Mouse (Mus musculus): ENCODE measurements at regions not wholly inside any gene's neighbourhood (a gene's known extent, or its start where the extent isn't known, plus 50 kb on each side); places are given as distances from the start of the nearest gene placed in this dataset.

DNA sequence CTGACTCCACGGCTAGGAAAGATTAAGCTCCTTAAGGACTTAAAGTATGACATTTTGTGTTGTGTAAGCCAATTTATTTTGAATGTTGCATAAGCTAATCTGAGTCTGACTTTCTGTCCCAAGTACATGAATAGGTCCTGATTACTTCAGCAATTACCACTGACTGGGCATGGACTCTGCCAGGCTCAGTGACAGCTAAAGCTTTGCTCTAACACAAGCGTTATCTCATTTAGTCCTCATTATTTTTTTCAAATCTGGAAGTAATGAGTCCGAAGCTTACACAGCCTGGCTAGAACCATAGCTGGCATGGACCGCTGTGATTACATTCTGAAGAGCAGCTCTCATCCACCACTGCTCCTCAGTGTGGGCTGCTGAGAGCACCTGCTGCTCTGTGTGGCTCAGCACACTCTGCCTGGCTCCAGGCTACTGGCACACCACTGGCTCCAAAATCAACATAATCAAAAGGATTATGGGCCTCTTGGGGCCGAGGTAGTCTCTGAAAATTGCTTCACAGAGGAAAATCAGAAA, 753.0 kb upstream of the Jmjd1c start:
- DNase-seq (ENCODE audit: low read depth, low spot score): no peak

DNA sequence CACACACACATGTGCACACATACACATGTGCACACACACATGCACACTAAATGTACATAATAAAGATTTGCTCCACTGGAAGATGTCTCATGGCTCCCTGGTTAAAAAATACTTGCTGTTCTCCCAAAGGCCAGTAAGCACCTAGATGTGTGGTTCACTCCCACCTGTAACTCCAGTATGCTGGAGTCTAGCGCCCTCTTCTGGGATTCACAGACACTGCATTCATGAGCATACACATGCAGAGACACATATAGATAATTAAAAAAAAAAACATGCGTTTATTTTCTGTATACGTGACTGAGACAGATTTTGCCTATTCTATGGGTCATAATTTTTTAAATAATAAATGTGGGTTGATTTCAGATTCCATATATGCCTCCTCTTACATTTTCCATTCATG, 747.5 kb upstream of the Jmjd1c start:
- DNase-seq (ENCODE audit: low read depth, low spot score): no peak

DNA sequence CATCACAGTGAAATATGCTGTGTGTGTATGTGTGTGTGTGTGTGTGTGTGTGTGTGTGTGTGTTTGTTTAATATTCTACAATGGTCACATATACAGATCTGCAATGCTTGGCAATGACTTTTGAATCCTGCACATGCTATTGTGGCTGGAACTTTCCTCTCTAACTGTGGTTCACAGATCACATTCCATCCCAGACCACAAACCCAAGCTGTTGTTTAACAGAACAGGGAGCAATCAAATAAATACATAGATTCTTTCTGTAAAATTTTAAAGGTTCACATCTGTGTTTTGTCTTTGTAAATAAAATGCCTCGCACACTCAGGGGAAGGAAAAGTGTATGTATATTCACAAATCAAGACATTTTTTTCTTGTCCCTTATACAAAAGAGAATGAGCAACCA, 744.9 kb upstream of the Jmjd1c start:
- DNase-seq (ENCODE audit: low read depth, low spot score): no peak

DNA sequence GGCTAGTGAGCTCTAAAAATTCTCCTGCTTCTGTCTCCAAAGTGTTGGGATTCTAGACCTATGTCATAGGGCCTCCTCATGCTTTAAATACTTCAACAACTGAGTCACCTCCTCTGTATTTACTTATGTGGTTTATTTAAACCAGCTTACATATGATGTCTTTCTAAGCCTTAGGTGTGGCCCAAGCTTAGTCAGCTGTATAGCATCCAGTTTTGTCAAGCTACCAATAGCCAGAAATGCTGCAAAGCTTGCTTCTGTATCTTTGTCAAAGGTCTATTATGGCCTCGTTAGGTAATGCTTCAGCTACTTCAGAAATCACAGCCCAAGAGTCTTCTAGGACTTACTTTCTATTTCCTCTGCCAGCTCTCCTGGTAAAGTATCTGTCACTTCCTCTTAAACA, 741.9 kb upstream of the Jmjd1c start:
- DNase-seq (ENCODE audit: low read depth, low spot score): no peak

DNA sequence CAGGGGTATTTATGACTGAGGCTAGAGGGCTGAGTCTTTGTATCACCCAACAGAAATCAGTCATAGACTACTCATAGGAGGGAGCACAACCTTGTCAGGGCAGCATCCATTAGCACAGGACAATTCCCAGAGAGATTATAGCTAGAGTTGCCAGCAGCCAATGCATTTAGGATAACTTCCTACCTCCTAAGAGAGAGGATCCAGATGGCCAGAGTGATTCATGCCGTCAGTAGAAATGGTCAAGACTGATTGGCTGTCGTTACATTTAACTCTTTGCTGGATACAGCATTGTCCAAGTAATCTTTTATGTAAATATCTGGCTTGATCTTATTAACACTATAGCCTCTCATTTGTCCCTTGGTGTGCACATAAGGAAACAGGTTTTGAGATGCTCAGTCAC, 740.9 kb upstream of the Jmjd1c start:
- DNase-seq (ENCODE audit: low read depth, low spot score): no peak

DNA sequence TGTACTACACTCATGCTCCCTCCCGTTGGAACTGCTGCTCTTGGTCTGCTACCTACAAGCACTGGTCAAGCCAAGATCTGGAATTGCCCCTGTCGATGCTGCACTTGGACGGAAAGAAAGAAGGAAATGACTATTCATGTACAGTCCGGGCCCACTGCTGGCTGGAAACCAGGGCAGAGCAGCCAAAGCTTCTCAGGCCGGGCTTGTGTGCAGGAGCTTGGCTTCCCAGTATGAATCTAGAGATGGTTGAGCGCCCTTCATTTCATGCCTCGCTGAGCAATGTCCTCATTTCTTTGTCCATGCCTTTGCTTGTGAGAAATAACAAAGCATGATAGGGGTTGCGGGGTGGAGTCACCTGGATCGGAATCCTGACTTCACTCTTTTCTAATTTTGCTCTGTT, 738.2 kb upstream of the Jmjd1c start:
- DNase-seq (ENCODE audit: low read depth, low spot score): no peak

DNA sequence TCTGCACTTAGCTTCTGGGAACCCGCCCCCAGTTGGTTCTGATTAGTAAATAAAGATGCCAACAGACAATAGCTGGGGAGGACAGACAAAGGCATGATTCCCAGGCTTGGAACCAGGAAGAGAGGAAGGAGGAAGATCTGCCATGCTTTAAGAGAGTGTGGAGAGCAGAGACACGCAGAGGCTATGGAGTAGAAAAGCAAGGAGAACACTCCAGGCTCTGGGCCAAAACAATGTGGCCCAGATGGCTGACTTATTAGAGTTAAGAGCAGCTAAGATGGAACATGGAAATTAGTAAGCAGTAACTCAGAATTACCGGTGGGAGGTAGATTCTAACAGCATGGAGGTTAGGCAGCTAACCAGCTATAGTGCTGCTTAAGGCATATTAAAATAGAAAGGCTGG, 725.8 kb upstream of the Jmjd1c start:
- no peak for DNase-seq (ENCODE audit: low read depth, low spot score)

DNA sequence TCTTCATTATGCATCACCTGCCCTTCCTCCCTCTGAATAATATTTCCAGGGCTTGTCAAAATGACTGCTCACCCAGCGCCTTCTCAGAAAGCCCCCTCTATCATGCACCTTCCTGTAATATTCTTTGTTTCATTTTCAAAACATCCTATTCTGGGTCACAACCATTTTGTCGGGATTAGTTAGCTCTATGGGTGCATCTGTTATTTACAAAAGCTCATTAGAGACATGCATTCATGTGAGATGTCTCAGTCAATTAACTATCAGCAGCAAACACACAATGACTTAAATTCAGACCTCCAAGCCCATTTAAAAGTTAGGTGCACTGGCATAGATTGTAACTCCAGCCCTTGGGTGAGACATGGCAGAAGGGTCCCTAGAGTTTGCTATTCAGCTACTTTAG, 724.2 kb upstream of the Jmjd1c start:
- DNase-seq (ENCODE audit: low read depth, low spot score): no peak

All from mesoderm, embryonic 11.5 days (tissue).